Mouse (Mus musculus): ENCODE data around the gene Polr2i. TPM values are rescaled to one million over a fixed set of nuclear protein-coding genes. Genes with fewer than 3 reads are reported as not detected.

Gene Polr2i
- polyA plus RNA-seq, 1 experiment from 2014 or later = 144 TPM

DNA sequence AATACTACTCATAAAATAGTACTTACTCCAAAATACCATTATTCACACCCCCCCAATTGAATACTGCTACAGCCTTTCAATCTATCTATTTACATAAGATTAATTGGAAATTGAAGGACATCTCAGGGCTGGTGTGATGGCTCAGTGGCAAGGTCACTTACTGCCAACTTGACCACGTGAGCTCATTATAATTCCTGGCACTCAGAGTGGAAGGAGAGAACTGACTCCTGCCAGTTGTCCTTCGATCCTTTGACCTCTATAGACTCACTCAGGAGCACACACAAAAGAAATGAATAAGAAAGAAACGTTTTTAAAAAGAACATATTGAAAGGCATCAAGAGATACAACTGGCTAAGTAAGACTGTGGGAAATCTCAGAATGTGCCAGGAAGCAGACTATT, 15.9 kb upstream of the Polr2i start:
- no peaks in the 10 kb centered on the region for H3K36me3 ChIP-seq (ENCODE audit: insufficient read depth, low read length)
- WGBS = 90% methylated on average over 3 of the region's 3 CpGs
- DNase-seq (ENCODE audit: low spot score) (no peak), ATAC-seq (no peak)
- no peak overlapping the region for H3K9ac ChIP-seq (replicated peaks; ENCODE audit: low read depth)
- no peak for TF ChIP-seq CTCF (IDR thresholded peaks at IDR 0.05)
- TF ChIP-seq EP300 (IDR thresholded peaks at IDR 0.05) = no peak
- no peak overlapping the region for H3K4me3 ChIP-seq (ENCODE audit: low read depth, low read length)
- H3K4me2 ChIP-seq (replicated peaks; ENCODE audit: low read depth, low read length) = no peak overlapping the region
- no peaks in the 10 kb centered on the region for H3K9me3 ChIP-seq (ENCODE audit: low read length)
- H3K27me3 ChIP-seq (replicated peaks; ENCODE audit: insufficient read depth, low read length) = no peaks in the 10 kb centered on the region
- peaks cover 3% of the 10 kb centered on the region; the same call in 1 of the 2 replicates for H3K4me1 ChIP-seq (ENCODE audit: insufficient read depth, low read depth, low read length)
- H3K27ac ChIP-seq (ENCODE audit: low read length) = no peak overlapping the region

DNA sequence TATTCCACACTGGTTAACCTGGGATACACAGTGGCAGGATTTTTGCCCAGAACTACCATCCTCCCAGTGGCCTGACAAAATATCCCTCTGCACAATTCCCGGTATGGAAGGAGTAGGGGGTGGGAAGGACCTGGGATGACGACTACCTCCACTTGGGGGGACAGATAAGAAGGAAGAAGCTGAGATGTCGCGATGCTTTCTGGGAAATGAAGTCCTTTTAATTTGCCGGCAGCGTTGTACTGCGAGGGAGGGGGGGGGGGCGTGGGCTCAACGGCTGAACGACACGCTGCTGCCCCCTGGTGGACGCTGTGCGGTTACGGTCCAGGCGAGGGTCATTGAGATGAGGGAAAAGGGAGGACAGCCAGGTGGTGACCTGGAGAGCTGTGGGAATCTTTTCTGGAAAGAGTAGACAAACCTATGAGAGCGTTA, 15.0 kb upstream of the Polr2i start:
- H3K4me1 ChIP-seq (ENCODE audit: insufficient read depth, low read depth, low read length) = peaks cover 3% of the 10 kb centered on the region; the same call in 1 of the 2 replicates
- no peak overlapping the region for H3K9ac ChIP-seq (replicated peaks; ENCODE audit: low read depth)
- H3K27ac ChIP-seq (ENCODE audit: low read length) = no peak overlapping the region
- DNase-seq (ENCODE audit: low spot score) = peak; percentile 93
- H3K36me3 ChIP-seq (ENCODE audit: insufficient read depth, low read length) = no peaks in the 10 kb centered on the region
- TF ChIP-seq EP300 (IDR thresholded peaks at IDR 0.05) (0 out of 2 replicates have a peak, but pooled peaks have one; percentile 9), CTCF (IDR thresholded peaks at IDR 0.05) (peak; percentile 98)
- no peaks in the 10 kb centered on the region for H3K27me3 ChIP-seq (replicated peaks; ENCODE audit: insufficient read depth, low read length)
- no peaks in the 10 kb centered on the region for H3K9me3 ChIP-seq (ENCODE audit: low read length)
- peak; percentile 70 for ATAC-seq
- H3K4me2 ChIP-seq (replicated peaks; ENCODE audit: low read depth, low read length) = no peak overlapping the region
- under 1% methylated on average over 15 of the region's 16 CpGs for WGBS
- H3K4me3 ChIP-seq (ENCODE audit: low read depth, low read length) = no peak overlapping the region

DNA sequence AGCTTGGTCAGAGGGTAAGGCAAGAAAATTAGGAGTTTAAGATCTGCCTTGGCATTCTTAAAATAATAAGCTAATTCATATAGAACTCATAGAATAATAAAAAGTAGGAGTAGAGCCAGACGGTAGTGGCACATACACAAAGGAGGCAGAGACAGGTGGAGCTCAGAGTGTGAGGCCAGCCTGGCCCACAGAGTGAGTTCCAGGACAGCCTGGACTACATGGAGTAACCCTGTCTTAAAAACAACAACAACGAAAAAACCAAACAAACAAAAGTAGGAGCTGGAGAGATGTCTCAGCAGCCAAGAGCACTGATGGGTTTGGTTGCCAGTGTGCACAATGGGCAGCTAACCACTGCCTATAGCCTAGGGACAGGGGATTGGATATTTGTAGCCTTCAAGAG, 14.5 kb upstream of the Polr2i start:
- Histone ChIP-seq H3K4me2 (replicated peaks; ENCODE audit: low read depth, low read length) (no peak overlapping the region), H3K4me3 (ENCODE audit: low read depth, low read length) (no peak overlapping the region), H3K9ac (replicated peaks; ENCODE audit: low read depth) (no peak overlapping the region), H3K4me1 (ENCODE audit: insufficient read depth, low read depth, low read length) (peaks cover 3% of the 10 kb centered on the region; the same call in 1 of the 2 replicates), H3K36me3 (ENCODE audit: insufficient read depth, low read length) (no peaks in the 10 kb centered on the region), H3K9me3 (ENCODE audit: low read length) (no peaks in the 10 kb centered on the region), H3K27me3 (replicated peaks; ENCODE audit: insufficient read depth, low read length) (no peaks in the 10 kb centered on the region), H3K27ac (ENCODE audit: low read length) (no peak overlapping the region)
- no peak for ATAC-seq
- no peak for TF ChIP-seq CTCF (IDR thresholded peaks at IDR 0.05)
- TF ChIP-seq EP300 (IDR thresholded peaks at IDR 0.05) = no peak
- 63% methylated on average over 2 of the region's 2 CpGs for WGBS
- DNase-seq (ENCODE audit: low spot score) = no peak

DNA sequence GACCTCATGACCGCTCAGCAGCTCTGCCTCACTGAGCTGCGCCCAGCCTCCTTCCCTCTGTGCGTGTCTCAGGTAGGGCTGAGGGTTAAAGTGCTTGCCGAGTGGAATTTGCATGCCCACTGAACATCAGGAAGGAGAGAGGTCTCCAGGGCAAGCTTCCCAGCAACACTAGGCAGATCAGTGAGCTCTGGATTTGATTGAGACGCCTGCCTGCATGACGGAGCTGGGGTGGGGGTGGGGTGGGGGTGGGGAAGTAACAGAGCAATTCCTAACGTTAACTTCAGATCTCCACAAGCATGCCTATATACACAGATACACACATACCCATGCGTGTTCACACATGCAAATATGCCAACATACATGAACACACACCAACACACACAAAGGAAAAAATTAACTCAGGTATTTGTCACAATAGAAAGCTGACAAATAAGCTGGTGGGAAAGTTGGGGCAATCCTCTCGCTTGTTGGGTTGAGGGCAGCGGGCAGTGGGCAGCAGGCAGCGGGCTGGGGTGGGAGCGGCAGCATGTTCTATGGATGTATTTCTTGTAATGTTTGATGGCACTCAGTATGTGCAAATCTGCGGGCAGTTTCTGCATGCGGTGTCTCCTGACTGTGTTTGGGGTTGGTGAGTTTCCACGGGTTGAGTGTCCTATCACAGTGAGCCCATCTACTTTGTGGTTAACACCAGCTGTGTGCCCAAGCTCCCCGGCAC, 12.3 kb upstream of the Polr2i start:
- Histone ChIP-seq H3K4me1 (ENCODE audit: insufficient read depth, low read depth, low read length) (peaks cover 3% of the 10 kb centered on the region; the same call in 1 of the 2 replicates), H3K9me3 (ENCODE audit: low read length) (no peaks in the 10 kb centered on the region), H3K36me3 (ENCODE audit: insufficient read depth, low read length) (peaks cover 8% of the 10 kb centered on the region; the same call in 1 of the 2 replicates), H3K4me2 (replicated peaks; ENCODE audit: low read depth, low read length) (peak overlapping the region; percentile 77), H3K4me3 (ENCODE audit: low read depth, low read length) (peak overlapping the region; percentile 41), H3K27ac (ENCODE audit: low read length) (peak overlapping the region; percentile 70), H3K27me3 (replicated peaks; ENCODE audit: insufficient read depth, low read length) (no peaks in the 10 kb centered on the region), H3K9ac (replicated peaks; ENCODE audit: low read depth) (peak overlapping the region; percentile 47)
- peak; percentile 78 for ATAC-seq
- TF ChIP-seq CTCF (IDR thresholded peaks at IDR 0.05) (no peak), EP300 (IDR thresholded peaks at IDR 0.05) (no peak)
- peak; percentile 80 for DNase-seq (ENCODE audit: low spot score)
- WGBS = 3% methylated on average over 16 of the region's 16 CpGs

DNA sequence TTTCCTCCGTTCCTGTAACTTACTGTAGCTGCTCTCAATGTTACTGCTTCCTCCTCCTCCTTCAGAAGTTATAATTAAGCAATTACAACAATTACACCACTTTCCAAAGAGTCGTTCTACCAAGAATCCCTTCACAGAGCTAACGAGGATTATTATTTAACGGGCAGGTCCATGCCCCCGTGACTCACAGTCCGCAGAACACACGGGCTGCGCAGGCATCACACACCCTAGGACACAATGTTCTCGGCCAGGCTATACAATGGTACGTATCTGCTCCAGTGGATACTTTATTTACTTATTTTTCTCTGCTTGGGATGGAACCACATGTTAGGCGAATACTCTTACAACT, 11.8 kb upstream of the Polr2i start:
- Histone ChIP-seq H3K27ac (ENCODE audit: low read length) (peak overlapping the region; percentile 70), H3K4me2 (replicated peaks; ENCODE audit: low read depth, low read length) (peak overlapping the region; percentile 77), H3K9me3 (ENCODE audit: low read length) (no peaks in the 10 kb centered on the region), H3K9ac (replicated peaks; ENCODE audit: low read depth) (peak overlapping the region; percentile 47; the same call in 1 of the 2 replicates), H3K36me3 (ENCODE audit: insufficient read depth, low read length) (peaks cover 9% of the 10 kb centered on the region; the same call in 1 of the 2 replicates), H3K4me1 (ENCODE audit: insufficient read depth, low read depth, low read length) (peaks cover 3% of the 10 kb centered on the region; the same call in 1 of the 2 replicates), H3K27me3 (replicated peaks; ENCODE audit: insufficient read depth, low read length) (no peaks in the 10 kb centered on the region), H3K4me3 (ENCODE audit: low read depth, low read length) (peak overlapping the region; percentile 41)
- ATAC-seq (peak; percentile 81), DNase-seq (ENCODE audit: low spot score) (peak; percentile 81)
- TF ChIP-seq EP300 (IDR thresholded peaks at IDR 0.05) (peak; percentile 96), CTCF (IDR thresholded peaks at IDR 0.05) (no peak)
- 20% methylated on average over 11 of the region's 11 CpGs for WGBS

DNA sequence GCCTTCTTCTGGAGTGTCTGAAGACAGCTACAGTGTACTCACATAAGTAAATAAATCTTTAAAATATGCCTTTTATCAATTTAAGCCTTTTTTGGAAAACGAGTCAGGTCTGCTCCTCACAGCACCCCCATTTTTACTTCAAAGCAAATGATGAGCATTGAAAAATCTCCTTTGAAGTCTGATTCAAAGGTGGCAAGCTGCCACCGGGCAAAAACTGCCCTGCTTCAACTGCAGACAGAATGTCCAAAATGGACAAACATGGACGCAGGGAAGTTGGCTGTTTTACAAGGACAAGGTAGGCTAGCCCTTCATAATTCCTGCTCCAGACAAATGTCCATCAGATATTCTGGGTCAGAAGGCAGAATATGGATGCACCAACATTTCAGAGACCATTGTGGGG, 10.3 kb upstream of the Polr2i start:
- Histone ChIP-seq H3K9ac (replicated peaks; ENCODE audit: low read depth) (no peak overlapping the region), H3K4me3 (ENCODE audit: low read depth, low read length) (no peak overlapping the region), H3K27ac (ENCODE audit: low read length) (no peak overlapping the region), H3K4me1 (ENCODE audit: insufficient read depth, low read depth, low read length) (peaks cover 3% of the 10 kb centered on the region; the same call in 1 of the 2 replicates), H3K9me3 (ENCODE audit: low read length) (no peaks in the 10 kb centered on the region), H3K27me3 (replicated peaks; ENCODE audit: insufficient read depth, low read length) (no peaks in the 10 kb centered on the region), H3K4me2 (replicated peaks; ENCODE audit: low read depth, low read length) (no peak overlapping the region), H3K36me3 (ENCODE audit: insufficient read depth, low read length) (peaks cover 20% of the 10 kb centered on the region)
- no peak for DNase-seq (ENCODE audit: low spot score)
- ATAC-seq = no peak
- WGBS = 67% methylated on average over 3 of the region's 3 CpGs
- TF ChIP-seq EP300 (IDR thresholded peaks at IDR 0.05) (no peak), CTCF (IDR thresholded peaks at IDR 0.05) (no peak)

All from lung, postnatal 0 days (tissue).